Mouse (Mus musculus) kidney, embryonic 14.5 days (tissue): ENCODE measurements around the gene Akna. TPM values are rescaled to one million over a fixed set of nuclear protein-coding genes. Genes with fewer than 3 reads are reported as not detected.

Experiments
- ATAC-seq: fragments of 200-750 bp; cut with Nextera tagmentation; 2 replicates; pipeline ENCODE4 v1.8.0; 2017; ENCODE audit warnings: moderate number of reproducible peaks, mild to moderate bottlenecking, moderate TSS enrichment, moderate library complexity; ENCODE audit not compliant: low FRiP score, low TSS enrichment
- H3K27ac ChIP-seq: fragments of 300-500 bp; sonication (generic); 2 replicates; pipeline ENCODE4 v1.5.1; 2014; ENCODE audit warnings: low read depth, mild to moderate bottlenecking, low read length, moderate library complexity, mixed read lengths
- H3K27me3 ChIP-seq: fragments of 300-500 bp; sonication (generic); 2 replicates; pipeline ENCODE4 v1.6.1; 2014; ENCODE audit warnings: mild to moderate bottlenecking, low read length; ENCODE audit not compliant: control insufficient read depth, insufficient read depth
- H3K36me3 ChIP-seq: fragments of 300-500 bp; sonication (generic); 2 replicates; pipeline ENCODE4 v1.6.1; 2014; ENCODE audit warnings: low read length, mixed read lengths; ENCODE audit not compliant: control insufficient read depth, insufficient read depth
- H3K4me1 ChIP-seq: fragments of 300-500 bp; sonication (generic); 2 replicates; pipeline ENCODE4 v1.6.1; 2014; ENCODE audit warnings: low read length, mixed read lengths; ENCODE audit not compliant: control insufficient read depth, insufficient read depth
- H3K4me2 ChIP-seq: fragments of 300-500 bp; sonication (generic); replicated peaks from 2 replicates; pipeline ENCODE4 v1.6.1; 2014; ENCODE audit warnings: low read depth, mild to moderate bottlenecking, low read length
- H3K4me3 ChIP-seq: fragments of 300-500 bp; sonication (generic); 2 replicates; pipeline ENCODE4 v1.5.1; 2014; ENCODE audit warnings: mild to moderate bottlenecking, low read length
- H3K9ac ChIP-seq: fragments of 300-500 bp; sonication (generic); 2 replicates; pipeline ENCODE4 v1.6.1; 2014; ENCODE audit warnings: low read depth, mild to moderate bottlenecking, low read length, moderate library complexity
- H3K9me3 ChIP-seq: fragments of 300-500 bp; sonication (generic); 2 replicates; pipeline ENCODE4 v1.6.1; 2016; ENCODE audit warnings: low read length; ENCODE audit not compliant: control insufficient read depth
- WGBS: fragments of 180-500 bp; shearing (Covaris S2); extraction: QIAGEN DNeasy Blood & Tissue Kit; methylation state at CpG from one replicate; pipeline ENCODE4 v1.1.7; 2014; 5-methylcytosine and 5-hydroxymethylcytosine counted together
- polyA plus RNA-seq: library from polyadenylated mRNA; unstranded; fragments of >200 nt; fragmentation: Nextera tagmentation; extraction: Ambion mirVana; gene quantifications from 2 replicates; pipeline ENCODE4 v1.2.1, GENCODE M21; 2014

Gene Akna
- polyA plus RNA-seq, 1 experiment from 2014 or later = 7.3 TPM

- Histone ChIP-seq H3K27me3 (no peaks in the 10 kb centered on the region), H3K4me1 (peaks cover 51% of the 10 kb centered on the region), H3K36me3 (no peaks in the 10 kb centered on the region), H3K27ac (no peak overlapping the region), H3K4me3 (no peak overlapping the region), H3K4me2 (no peak overlapping the region), H3K9ac (no peak overlapping the region), H3K9me3 (no peaks in the 10 kb centered on the region)
- no peak for ATAC-seq
- 15% methylated on average over 7 of the region's 7 CpGs for WGBS
These were observed 1.9 kb upstream of the Akna start for GRCm38 (mm10) chr4:63405051-63405450.

GRCm38 (mm10) chr4:63404205-63404604, 1.1 kb upstream of the Akna start:
- Histone ChIP-seq H3K36me3 (no peaks in the 10 kb centered on the region), H3K4me3 (no peak overlapping the region), H3K4me1 (peaks cover 49% of the 10 kb centered on the region), H3K27ac (0 out of 2 replicates have a peak overlapping the region, but pooled peaks have one; percentile 88), H3K9ac (peak overlapping the region; percentile 23; the same call in 1 of the 2 replicates), H3K4me2 (peak overlapping the region; percentile 62), H3K27me3 (no peaks in the 10 kb centered on the region), H3K9me3 (no peaks in the 10 kb centered on the region)
- WGBS = 56% methylated on average over 7 of the region's 7 CpGs
- ATAC-seq = no peak

GRCm38 (mm10) chr4:63402558-63402957, 596 bp downstream of the Akna start:
- ATAC-seq = peak; percentile 3; the same call in 1 of the 2 replicates
- Histone ChIP-seq H3K9me3 (no peaks in the 10 kb centered on the region), H3K4me1 (peaks cover 42% of the 10 kb centered on the region), H3K9ac (peak overlapping the region; percentile 54), H3K27me3 (no peaks in the 10 kb centered on the region), H3K27ac (peak overlapping the region; percentile 88), H3K36me3 (no peaks in the 10 kb centered on the region), H3K4me3 (peak overlapping the region; percentile 36), H3K4me2 (peak overlapping the region; percentile 62)
- WGBS = 33% methylated on average over 6 of the region's 6 CpGs

- Histone ChIP-seq H3K27ac (peak overlapping the region; percentile 88; the same call in 1 of the 2 replicates), H3K4me1 (peaks cover 42% of the 10 kb centered on the region), H3K36me3 (peaks cover 4% of the 10 kb centered on the region; the same call in 1 of the 2 replicates), H3K9me3 (no peaks in the 10 kb centered on the region), H3K27me3 (no peaks in the 10 kb centered on the region), H3K4me3 (peak overlapping the region; percentile 36; the same call in 1 of the 2 replicates), H3K4me2 (peak overlapping the region; percentile 62), H3K9ac (no peak overlapping the region)
- no peak for ATAC-seq
- 82% methylated on average over 10 of the region's 10 CpGs for WGBS
These were observed 1.1 kb downstream of the Akna start for GRCm38 (mm10) chr4:63402056-63402455.

- no peak overlapping the region for H3K9ac ChIP-seq
- WGBS = 77% methylated on average over 6 of the region's 6 CpGs
- H3K4me1 ChIP-seq = peaks cover 42% of the 10 kb centered on the region
- peaks cover 4% of the 10 kb centered on the region; the same call in 1 of the 2 replicates for H3K36me3 ChIP-seq
- no peak overlapping the region for H3K4me2 ChIP-seq
- H3K9me3 ChIP-seq = no peaks in the 10 kb centered on the region
- no peak for ATAC-seq
- no peak overlapping the region for H3K4me3 ChIP-seq
- no peaks in the 10 kb centered on the region for H3K27me3 ChIP-seq
- no peak overlapping the region for H3K27ac ChIP-seq
These were observed 1.5 kb downstream of the Akna start for GRCm38 (mm10) chr4:63401620-63402019.

DNA sequence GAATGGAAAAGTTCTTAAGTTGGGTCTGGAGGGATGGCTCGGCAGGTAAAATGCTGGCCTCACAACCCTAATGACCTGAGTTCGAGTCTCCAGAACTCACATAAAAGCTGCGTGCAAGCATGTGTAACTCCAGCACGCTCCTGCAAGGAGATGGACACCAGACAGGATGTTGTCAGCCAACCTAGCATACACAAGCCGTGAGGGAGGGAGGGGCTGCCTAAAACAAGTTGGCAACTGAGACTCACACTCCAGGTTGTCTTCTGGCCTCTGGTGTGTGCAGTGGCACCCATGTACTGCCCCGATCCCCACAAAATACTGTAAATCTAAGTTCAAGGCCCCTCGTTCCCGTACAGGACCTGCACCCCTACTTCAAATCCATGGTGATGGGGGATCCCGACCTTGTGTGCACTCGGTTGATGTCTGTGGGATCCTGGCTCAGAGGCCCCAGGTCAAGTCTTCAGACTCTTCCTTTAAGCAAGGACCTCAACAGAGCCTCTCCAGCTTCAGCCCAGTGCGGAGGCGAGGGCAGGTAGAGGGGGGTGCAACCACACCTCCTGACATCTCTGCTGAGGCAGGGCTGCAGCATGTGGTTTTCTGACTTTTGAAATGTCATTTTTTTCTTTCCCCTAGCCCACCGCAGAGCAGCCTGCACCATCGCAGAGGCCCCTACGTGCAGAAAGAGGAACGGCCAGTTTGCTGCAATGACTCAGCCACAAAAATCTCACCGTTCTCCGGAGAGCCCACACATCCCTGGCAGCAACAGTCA, 2.4 kb downstream of the Akna start:
- no peaks in the 10 kb centered on the region for H3K27me3 ChIP-seq
- no peak overlapping the region for H3K9ac ChIP-seq
- no peak overlapping the region for H3K4me3 ChIP-seq
- no peaks in the 10 kb centered on the region for H3K9me3 ChIP-seq
- H3K4me2 ChIP-seq = no peak overlapping the region
- H3K4me1 ChIP-seq = peaks cover 42% of the 10 kb centered on the region
- no peak for ATAC-seq
- 89% methylated on average over 18 of the region's 18 CpGs for WGBS
- peaks cover 4% of the 10 kb centered on the region; the same call in 1 of the 2 replicates for H3K36me3 ChIP-seq
- H3K27ac ChIP-seq = no peak overlapping the region

GRCm38 (mm10) chr4:63399691-63400270, 3.4 kb downstream of the Akna start:
- WGBS = 49% methylated on average over 8 of the region's 8 CpGs
- no peaks in the 10 kb centered on the region for H3K27me3 ChIP-seq
- H3K9me3 ChIP-seq = no peaks in the 10 kb centered on the region
- H3K9ac ChIP-seq = no peak overlapping the region
- no peak for ATAC-seq
- peaks cover 7% of the 10 kb centered on the region; the same call in 1 of the 2 replicates for H3K36me3 ChIP-seq
- peak overlapping the region; percentile 42; the same call in 1 of the 2 replicates for H3K27ac ChIP-seq
- H3K4me1 ChIP-seq = peaks cover 35% of the 10 kb centered on the region
- H3K4me2 ChIP-seq = no peak overlapping the region
- no peak overlapping the region for H3K4me3 ChIP-seq

- no peak for ATAC-seq
- H3K4me1 ChIP-seq = peaks cover 27% of the 10 kb centered on the region
- peaks cover 13% of the 10 kb centered on the region for H3K36me3 ChIP-seq
- H3K4me2 ChIP-seq = no peak overlapping the region
- H3K27me3 ChIP-seq = no peaks in the 10 kb centered on the region
- no peaks in the 10 kb centered on the region for H3K9me3 ChIP-seq
- no peak overlapping the region for H3K9ac ChIP-seq
- peak overlapping the region; percentile 42; the same call in 1 of the 2 replicates for H3K27ac ChIP-seq
- no peak overlapping the region for H3K4me3 ChIP-seq
- 39% methylated on average over 11 of the region's 11 CpGs for WGBS
These were observed 4.1 kb downstream of the Akna start for GRCm38 (mm10) chr4:63398854-63399609.
